ENCODE assay signal across 7 mouse cellular contexts in the genomic region with DNA sequence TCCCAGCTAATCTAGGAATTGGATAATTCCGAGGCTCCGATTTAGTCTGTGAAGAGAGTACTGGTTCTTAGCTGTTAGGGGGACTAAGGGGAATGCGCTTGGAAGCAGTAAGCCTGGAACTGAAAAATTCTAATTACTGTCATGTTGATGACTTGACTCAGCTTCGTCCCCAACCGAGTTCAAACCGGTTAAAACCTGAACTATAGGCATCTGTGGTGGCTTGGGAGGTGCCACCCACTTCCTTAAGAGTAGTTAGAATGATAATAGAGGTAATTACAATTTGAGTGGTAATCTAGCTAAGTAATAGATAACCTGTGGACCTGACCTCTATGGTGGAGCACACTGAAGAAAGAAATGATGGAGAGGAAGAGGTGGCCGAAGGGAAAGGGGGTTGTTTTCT. TPM values are rescaled to one million over a fixed set of nuclear protein-coding genes. Genes with fewer than 3 reads are reported as not detected.
DNase-seq lines count a peak whose midpoint lies in the region; ATAC-seq and TF ChIP-seq lines count a peak whose summit lies in the region.

No protein-coding gene starts in this region.

- TF ChIP-seq EP300 in MEL (IDR thresholded peaks at IDR 0.05; ENCODE audit: low read depth in 1 of 2, low read length in 2 of 2), result no peak

- H3K4me1 ChIP-seq in MEL (ENCODE audit: control insufficient read depth in 1 of 2, insufficient read depth in 2 of 2, low read length in 2 of 2), result peaks cover 6 to 19% of the 10 kb centered on the region in 2 experiments; a peak in 3 of 4 replicates
- H3K4me1 ChIP-seq in forebrain, embryonic 13.5 days, result peaks cover 16% of the 10 kb centered on the region
- peaks cover 12% of the 10 kb centered on the region for H3K4me1 ChIP-seq in liver, embryonic 16.5 days (ENCODE audit: control insufficient read depth, low read depth, low read length)

- no peaks in the 10 kb centered on the region for H3K9me3 ChIP-seq in MEL (replicated peaks; ENCODE audit: insufficient read depth, low read length)
- no peaks in the 10 kb centered on the region for H3K9me3 ChIP-seq in forebrain, embryonic 13.5 days (replicated peaks)
- no peaks in the 10 kb centered on the region for H3K9me3 ChIP-seq in liver, embryonic 16.5 days (replicated peaks; ENCODE audit: control insufficient read depth, low read length)

- no peak for ATAC-seq in forebrain, embryonic 13.5 days
- no peak for ATAC-seq in liver, embryonic 16.5 days (ENCODE audit: low read depth)
- ATAC-seq in frontal cortex, adult (ENCODE audit: low TSS enrichment), result no peak

- peak overlapping the region; percentile 82 for H3K27ac ChIP-seq in MEL (ENCODE audit: control insufficient read depth, low read depth, low read length)
- no peak overlapping the region for H3K27ac ChIP-seq in forebrain, embryonic 13.5 days
- peak overlapping the region; percentile 44 for H3K27ac ChIP-seq in liver, embryonic 16.5 days (ENCODE audit: low read length)

- H3K27me3 ChIP-seq in MEL (ENCODE audit: control insufficient read depth in 1 of 2, insufficient read depth in 2 of 2, low read length in 2 of 2), result no peaks in the 10 kb centered on the region
- no peaks in the 10 kb centered on the region for H3K27me3 ChIP-seq in forebrain, embryonic 13.5 days
- H3K27me3 ChIP-seq in liver, embryonic 16.5 days (ENCODE audit: control insufficient read depth, insufficient read depth, low read depth, low read length), result no peaks in the 10 kb centered on the region

- no peak for TF ChIP-seq RAD21 in MEL (IDR thresholded peaks at IDR 0.05; ENCODE audit: low read depth, low read length)

- peak; percentile 59 for DNase-seq in CD4-positive, CD25-positive, alpha-beta regulatory T cell, adult 2 months (ENCODE audit: low read depth, low spot score)
- DNase-seq in MEL (ENCODE audit: low read depth, low spot score), result peak; percentile 73
- no peak for DNase-seq in cerebellum, adult 18-20 months
- no peak for DNase-seq in yolk sac, embryonic 10.5 days (ENCODE audit: low spot score)

- peaks cover 27% of the 10 kb centered on the region for H3K79me2 ChIP-seq in MEL (ENCODE audit: control insufficient read depth, insufficient read depth, low read length, poor library complexity)

- 0 out of 4 replicates have a peak, but pooled peaks of 1 of the 2 experiments have one; percentile 6 for TF ChIP-seq POLR2A in MEL (IDR thresholded peaks at IDR 0.05; ENCODE audit: control insufficient read depth in 1 of 2, insufficient read depth in 1 of 2, low read depth in 1 of 2, low read length in 2 of 2, poor library complexity in 1 of 2)

- TF ChIP-seq CTCF in MEL (IDR thresholded peaks at IDR 0.05 in 2 of 3, conservative IDR thresholded peaks at IDR 0.05 in 1 of 3; ENCODE audit: control insufficient read depth in 1 of 3, insufficient read depth in 1 of 3, low read depth in 2 of 3, low read length in 3 of 3, poor library complexity in 1 of 3, severe bottlenecking in 1 of 3), result no peak

- peak overlapping the region; percentile 88 for H3K9ac ChIP-seq in MEL (ENCODE audit: control insufficient read depth, low read depth, low read length, poor library complexity, severe bottlenecking)
- H3K9ac ChIP-seq in forebrain, embryonic 13.5 days, result peak overlapping the region; percentile 82; the same call in 1 of the 2 replicates
- peak overlapping the region; percentile 73 for H3K9ac ChIP-seq in liver, embryonic 16.5 days (ENCODE audit: low read depth, low read length)

- H3K36me3 ChIP-seq in MEL (ENCODE audit: control insufficient read depth in 1 of 2, insufficient read depth in 2 of 2, low read length in 2 of 2), result peaks cover 11 to 33% of the 10 kb centered on the region in 2 experiments
- peaks cover 8% of the 10 kb centered on the region; the same call in 1 of the 2 replicates for H3K36me3 ChIP-seq in forebrain, embryonic 13.5 days (ENCODE audit: poor library complexity, severe bottlenecking)
- peaks cover 8% of the 10 kb centered on the region for H3K36me3 ChIP-seq in liver, embryonic 16.5 days (ENCODE audit: control insufficient read depth, insufficient read depth)

- 19% methylated on average over 7 of the region's 7 CpGs for WGBS in forebrain, embryonic 13.5 days
- 26% methylated on average over 7 of the region's 7 CpGs for WGBS in liver, embryonic 16.5 days (ENCODE audit: insufficient replicate concordance)

- peak overlapping the region; percentile 82 to 87 for H3K4me3 ChIP-seq in MEL (ENCODE audit: control insufficient read depth in 1 of 2, insufficient read depth in 1 of 2, low read depth in 2 of 2, low read length in 2 of 2)
- H3K4me3 ChIP-seq in forebrain, embryonic 13.5 days, result peak overlapping the region; percentile 77
- H3K4me3 ChIP-seq in liver, embryonic 16.5 days (ENCODE audit: low read depth, low read length), result peak overlapping the region; percentile 98

- peak overlapping the region; percentile 73 for H3K4me2 ChIP-seq in forebrain, embryonic 13.5 days
- H3K4me2 ChIP-seq in liver, embryonic 16.5 days (ENCODE audit: low read depth, low read length), result peak overlapping the region; percentile 87

TF ChIP-seq in MEL, 35 proteins besides CTCF, POLR2A, EP300 and RAD21:
- TF ChIP-seq RCOR1 (IDR thresholded peaks at IDR 0.05; ENCODE audit: low read depth, low read length) (0 out of 2 replicates have a peak, but pooled peaks have one; percentile 16), MAZ (IDR thresholded peaks at IDR 0.05; ENCODE audit: low read depth, low read length) (no peak), ETS1 (IDR thresholded peaks at IDR 0.05; ENCODE audit: low read depth, low read length) (0 out of 2 replicates have a peak, but pooled peaks have one; percentile 17)

RNA-seq across cellular contexts. Expression of gene Slc25a40, which starts 1.5 kb away (rescaled TPM):
- 3.2 and 3.3 TPM in 2 replicates for total RNA-seq in MEL (2012; rRNA removed)
- 1 to 10 TPM in 1 of 2 experiments, not detected in 1; 6.0 TPM for polyA plus RNA-seq in MEL (2012; ENCODE audit: insufficient read depth in 1 of 2, insufficient read length in 2 of 2, low read depth in 1 of 2, low replicate concordance in 2 of 2, missing spikeins in 1 of 2)
- polyA plus RNA-seq in forebrain, embryonic 13.5 days (2015; fragmentation: Nextera tagmentation; extraction: Ambion mirVana), result 9.3 and 9.6 TPM in 2 replicates
- polyA plus RNA-seq in liver, embryonic 16.5 days (2015; fragmentation: Nextera tagmentation; extraction: Ambion mirVana), result 3.0 and 3.9 TPM in 2 replicates

RNA-seq across cellular contexts. Expression of gene Dbf4, which starts 1.6 kb away (rescaled TPM):
- total RNA-seq in MEL (2012; rRNA removed), result 53.9 and 71.8 TPM in 2 replicates
- polyA plus RNA-seq in MEL (2012; ENCODE audit: insufficient read depth in 1 of 2, insufficient read length in 2 of 2, low read depth in 1 of 2, low replicate concordance in 2 of 2, missing spikeins in 1 of 2), result 10 to 100 TPM in 1 of 2 experiments, not detected in 1; 71.4 TPM
- 43.4 and 44.8 TPM in 2 replicates for polyA plus RNA-seq in forebrain, embryonic 13.5 days (2015; fragmentation: Nextera tagmentation; extraction: Ambion mirVana)
- polyA plus RNA-seq in liver, embryonic 16.5 days (2015; fragmentation: Nextera tagmentation; extraction: Ambion mirVana), result 22.6 and 25.6 TPM in 2 replicates

RNA-seq across cellular contexts. Expression of gene Adam22, which starts 56.2 kb away (rescaled TPM):
- 1.5 and 1.6 TPM in 2 replicates for total RNA-seq in MEL (2012; rRNA removed)
- 1 to 10 TPM in 1 of 2 experiments, not detected in 1; 1.2 TPM for polyA plus RNA-seq in MEL (2012; ENCODE audit: insufficient read depth in 1 of 2, insufficient read length in 2 of 2, low read depth in 1 of 2, low replicate concordance in 2 of 2, missing spikeins in 1 of 2)
- 20.8 and 24.8 TPM in 2 replicates for polyA plus RNA-seq in forebrain, embryonic 13.5 days (2015; fragmentation: Nextera tagmentation; extraction: Ambion mirVana)
- polyA plus RNA-seq in liver, embryonic 16.5 days (2015; fragmentation: Nextera tagmentation; extraction: Ambion mirVana), result 0.19 and 0.40 TPM in 2 replicates

Comparison
In these comparisons a context has a peak if more than half of its experiments do, and no peak if none do; other contexts are left out.
1. DNase-seq: peak in CD4-positive, CD25-positive, alpha-beta regulatory T cell, adult 2 months (single experiment) and MEL (single experiment); none in cerebellum, adult 18-20 months (0 of 2) and yolk sac, embryonic 10.5 days (single experiment).
2. Peak in every context shown above with its lines, with median percentiles within 50 percentile points of each other: H3K4me3 ChIP-seq and H3K9ac ChIP-seq.